Mouse (Mus musculus) forebrain, embryonic 16.5 days (tissue): ENCODE results near the gene Gtpbp10. TPM values are rescaled to one million over a fixed set of nuclear protein-coding genes. Genes with fewer than 3 reads are reported as not detected.

Experiments
- ATAC-seq: fragments of 200-750 bp; cut with Nextera tagmentation; 2 replicates; pipeline ENCODE4 v1.8.0; 2017; ENCODE audit warnings: mild to moderate bottlenecking, moderate library complexity
- H3K27ac ChIP-seq: fragments of 300-500 bp; sonication (generic); 2 replicates; pipeline ENCODE4 v1.5.1; 2014; ENCODE audit warnings: low read length, control low read depth
- H3K27me3 ChIP-seq: fragments of 300-500 bp; sonication (generic); replicated peaks from 2 replicates; pipeline ENCODE4 v1.6.1; 2014; ENCODE audit warnings: low read length; ENCODE audit not compliant: control insufficient read depth, insufficient read depth
- H3K36me3 ChIP-seq: fragments of 300-500 bp; sonication (generic); 2 replicates; pipeline ENCODE4 v1.6.1; 2014; ENCODE audit not compliant: control insufficient read depth, insufficient read depth
- H3K4me1 ChIP-seq: fragments of 300-500 bp; sonication (generic); replicated peaks from 2 replicates; pipeline ENCODE4 v1.6.1; 2014; ENCODE audit warnings: low read length; ENCODE audit not compliant: control insufficient read depth, insufficient read depth
- H3K4me2 ChIP-seq: fragments of 300-500 bp; sonication (generic); 2 replicates; pipeline ENCODE4 v1.6.1; 2014; ENCODE audit warnings: mild to moderate bottlenecking, low read length, control low read depth
- H3K4me3 ChIP-seq: fragments of 300-500 bp; sonication (generic); replicated peaks from 2 replicates; pipeline ENCODE4 v1.5.1; 2014; ENCODE audit warnings: mild to moderate bottlenecking, low read length, control low read depth
- H3K9ac ChIP-seq: fragments of 300-500 bp; sonication (generic); replicated peaks from 2 replicates; pipeline ENCODE4 v1.6.1; 2014; ENCODE audit warnings: low read depth, low read length, control low read depth
- H3K9me3 ChIP-seq: fragments of 300-500 bp; sonication (generic); 2 replicates; pipeline ENCODE4 v1.6.1; 2016; ENCODE audit warnings: low read length; ENCODE audit not compliant: control insufficient read depth
- WGBS: fragments of 180-500 bp; shearing (Covaris S2); extraction: QIAGEN DNeasy Blood & Tissue Kit; methylation state at CpG from one replicate; pipeline ENCODE4 v1.1.7; 2014; 5-methylcytosine and 5-hydroxymethylcytosine counted together
- polyA plus RNA-seq: library from polyadenylated mRNA; unstranded; fragments of >200 nt; fragmentation: Nextera tagmentation; extraction: Ambion mirVana; gene quantifications from 2 replicates; pipeline ENCODE4 v1.2.1, GENCODE M21; 2015

Gene Gtpbp10
- polyA plus RNA-seq = 26.7 and 27.6 TPM in 2 replicates

DNA sequence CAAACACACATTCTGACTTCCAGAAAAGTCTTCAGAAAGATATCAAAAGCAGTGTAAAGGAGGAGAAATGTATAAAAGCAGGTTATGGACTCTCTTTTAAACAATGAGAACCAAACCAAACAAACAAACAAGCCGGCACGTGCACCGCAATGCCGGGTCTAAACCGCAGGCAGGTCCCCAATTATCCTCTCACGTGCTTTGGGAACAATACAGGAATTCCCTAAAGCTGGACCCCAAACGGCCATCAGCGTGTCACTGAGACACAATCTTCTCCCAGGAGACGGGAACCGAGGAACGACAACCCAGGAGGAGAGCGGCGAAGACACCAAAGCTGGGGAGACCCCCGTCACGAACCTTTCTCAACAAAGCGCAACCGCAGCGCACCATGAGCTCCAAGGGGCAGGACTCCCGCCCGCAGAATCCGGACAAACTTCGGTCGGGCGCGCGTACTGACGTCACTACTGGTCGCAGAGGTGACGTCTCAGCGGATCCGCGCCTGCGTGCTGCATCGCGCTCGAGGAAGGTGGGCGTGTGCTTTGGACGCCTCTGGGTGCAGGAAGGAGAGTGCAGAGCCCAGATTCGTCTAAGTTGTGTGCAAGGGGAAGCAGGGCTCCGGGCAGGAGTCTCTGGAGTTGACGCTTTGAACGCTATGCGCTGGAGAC, at the start of gene Gtpbp10:
Gene Gtpbp10, minus strand, starts transcription at position 460 of the 662 bp plus-strand sequence.
- Histone ChIP-seq H3K4me2 (peak within 1 kb of the TSS; percentile 78), H3K4me3 (peak within 1 kb of the TSS; percentile 86), H3K9me3 (no peaks in the 10 kb centered on the region), H3K27me3 (no peaks in the 10 kb centered on the region), H3K9ac (peak within 1 kb of the TSS; percentile 77), H3K27ac (peak within 1 kb of the TSS; percentile 57), H3K36me3 (peaks cover 6% of the 10 kb centered on the region), H3K4me1 (peaks cover 12% of the 10 kb centered on the region)
- peak; percentile 100 for ATAC-seq
- WGBS = under 1% methylated on average over 43 of the region's 43 CpGs

DNA sequence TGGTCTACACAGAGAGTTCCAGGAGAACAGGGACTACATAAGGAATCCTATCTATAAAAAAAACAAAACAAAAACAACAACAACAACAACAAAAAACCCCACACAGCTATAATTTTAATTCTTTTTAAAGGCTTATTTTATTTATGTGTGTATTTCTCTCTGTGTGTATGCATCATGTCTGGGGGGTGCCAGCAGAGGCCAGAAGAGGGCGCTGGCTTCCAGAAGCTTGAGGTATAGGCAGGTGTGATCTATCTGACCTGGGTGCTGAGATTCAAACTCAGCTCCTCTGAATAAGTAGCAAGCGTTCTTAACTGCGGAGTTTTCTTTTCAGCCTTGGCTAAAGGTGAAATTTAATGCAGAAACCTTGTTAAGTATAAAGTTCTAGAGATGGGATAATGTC, 28.3 kb upstream of the Gtpbp10 start:
- no peak overlapping the region for H3K4me2 ChIP-seq
- H3K4me1 ChIP-seq = no peaks in the 10 kb centered on the region
- no peaks in the 10 kb centered on the region for H3K27me3 ChIP-seq
- H3K4me3 ChIP-seq = no peak overlapping the region
- no peak overlapping the region for H3K27ac ChIP-seq
- no peaks in the 10 kb centered on the region for H3K36me3 ChIP-seq
- 87% methylated on average over 3 of the region's 3 CpGs for WGBS
- ATAC-seq = no peak
- H3K9me3 ChIP-seq = no peaks in the 10 kb centered on the region
- H3K9ac ChIP-seq = no peak overlapping the region

DNA sequence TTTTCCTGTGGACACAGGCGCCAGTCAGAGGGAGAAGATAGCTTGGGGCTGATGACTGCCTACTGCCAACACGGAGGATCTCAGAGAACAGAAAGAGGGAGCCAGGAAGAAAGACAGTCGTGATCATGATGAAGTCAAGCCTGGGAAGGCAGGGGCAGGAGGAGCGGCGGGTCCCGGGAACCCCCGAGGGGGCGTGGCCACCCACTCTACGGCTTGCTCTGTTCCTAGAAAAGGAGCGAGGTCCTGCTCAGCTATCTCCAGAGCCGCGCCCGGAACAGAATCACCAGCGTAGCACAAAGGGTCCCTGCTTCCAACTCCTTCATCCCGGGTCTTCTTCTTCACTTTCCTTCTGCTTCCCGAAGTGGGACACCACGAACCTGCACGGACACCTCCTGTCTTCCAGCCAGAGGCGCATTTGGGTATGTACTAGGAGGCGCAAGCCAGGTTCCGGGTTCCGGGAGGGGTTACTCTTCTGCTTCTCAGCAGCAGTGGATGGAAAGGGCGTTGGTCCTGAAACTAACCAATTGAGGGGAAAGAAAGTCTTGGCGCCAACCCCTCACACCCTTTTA, 14.5 kb upstream of the Gtpbp10 start, which contains the start of gene Gm8773:
Gene Gm8773, plus strand, starts transcription at position 51 of the 569 bp plus-strand sequence.
- no peak within 1 kb of the TSS for H3K27ac ChIP-seq
- WGBS = under 1% methylated on average over 24 of the region's 24 CpGs

DNA sequence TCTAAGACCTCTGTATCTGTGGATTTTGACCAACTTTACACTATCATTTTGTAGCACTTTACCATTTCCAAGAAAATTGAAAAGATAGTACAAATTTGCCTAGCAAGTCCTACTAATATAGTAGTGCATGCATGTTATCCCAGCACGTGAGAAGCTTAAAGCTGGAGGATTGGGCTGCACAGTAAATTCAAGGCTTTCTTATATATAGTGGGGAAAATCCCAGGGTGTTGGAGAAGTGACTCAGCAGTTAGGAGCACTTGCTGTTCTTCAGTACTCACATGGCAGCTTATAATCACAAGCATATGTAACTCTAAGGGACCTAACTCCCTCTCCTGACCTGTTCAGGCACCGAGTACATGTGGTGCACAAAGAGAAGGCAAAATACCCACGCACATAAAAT, 3.1 kb upstream of the Gtpbp10 start:
- no peak for ATAC-seq
- WGBS = 75% methylated on average over 3 of the region's 3 CpGs
- Histone ChIP-seq H3K9me3 (no peaks in the 10 kb centered on the region), H3K4me1 (peaks cover 12% of the 10 kb centered on the region), H3K36me3 (no peaks in the 10 kb centered on the region), H3K27me3 (no peaks in the 10 kb centered on the region), H3K27ac (no peak overlapping the region), H3K4me2 (no peak overlapping the region), H3K9ac (no peak overlapping the region), H3K4me3 (no peak overlapping the region)

More for the DNA sequence above, 14.5 kb upstream of the Gtpbp10 start, which contains the start of gene Gm8773:
- H3K9ac ChIP-seq = peak within 1 kb of the TSS; percentile 70
- H3K4me1 ChIP-seq = no peaks in the 10 kb centered on the region
- peak within 1 kb of the TSS; percentile 91 for H3K4me2 ChIP-seq
- ATAC-seq = peak; percentile 92
- H3K9me3 ChIP-seq = no peaks in the 10 kb centered on the region
- H3K36me3 ChIP-seq = no peaks in the 10 kb centered on the region
- H3K4me3 ChIP-seq = peak within 1 kb of the TSS; percentile 68
- no peaks in the 10 kb centered on the region for H3K27me3 ChIP-seq

DNA sequence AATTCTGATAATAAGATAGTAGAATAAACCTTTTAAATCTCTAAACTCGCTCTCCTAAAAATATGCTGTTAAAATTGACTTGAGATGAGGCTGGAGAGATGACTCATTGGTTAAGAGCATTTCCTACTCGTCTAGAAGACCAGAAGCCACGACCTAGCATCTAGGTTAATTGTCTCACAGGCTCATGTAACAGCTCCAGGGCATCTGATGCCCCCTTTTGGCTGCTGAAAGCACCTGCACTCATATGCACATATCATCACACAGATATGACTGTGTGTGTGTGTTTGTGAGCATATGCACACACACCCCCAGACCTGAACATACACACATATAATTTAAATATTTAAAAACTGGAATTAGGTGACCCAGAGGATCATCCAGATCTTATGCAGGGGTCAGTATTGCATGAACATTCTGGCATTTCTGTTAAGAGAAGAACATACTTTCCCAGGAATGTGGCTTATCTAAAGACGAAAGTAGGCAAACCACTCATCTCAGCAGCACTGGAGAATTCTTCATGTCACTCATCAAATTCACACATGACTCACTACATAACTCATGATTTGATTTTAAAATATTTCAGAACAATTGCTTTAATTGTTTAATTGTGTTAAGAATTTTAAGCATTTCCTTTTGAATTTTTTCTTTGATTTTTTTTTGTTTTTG, 1.8 kb upstream of the Gtpbp10 start:
- Histone ChIP-seq H3K27ac (no peak overlapping the region), H3K4me1 (peaks cover 12% of the 10 kb centered on the region), H3K9ac (no peak overlapping the region), H3K9me3 (no peaks in the 10 kb centered on the region), H3K36me3 (no peaks in the 10 kb centered on the region), H3K27me3 (no peaks in the 10 kb centered on the region), H3K4me3 (no peak overlapping the region), H3K4me2 (no peak overlapping the region)
- ATAC-seq = no peak
- 69% methylated on average over 4 of the region's 4 CpGs for WGBS

DNA sequence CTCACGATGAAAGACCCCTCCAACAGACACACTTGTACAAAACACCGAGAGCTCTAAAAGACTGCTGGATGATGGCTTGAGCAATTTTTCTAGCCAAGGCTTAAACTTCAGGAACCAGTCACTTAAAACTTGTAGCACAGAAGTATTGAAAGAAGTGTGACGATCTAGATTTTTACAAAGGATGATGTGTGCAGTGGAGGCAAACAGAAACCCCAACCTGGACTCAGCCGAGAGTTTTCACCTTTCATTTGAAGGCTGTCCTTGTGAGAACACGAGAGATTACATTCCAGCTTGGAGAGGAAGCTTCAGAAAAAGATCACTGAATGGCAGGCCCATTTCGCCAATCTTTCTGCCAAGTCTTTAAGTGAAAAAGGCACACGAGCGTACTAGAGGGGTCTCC, 460 bp upstream of the Gtpbp10 start:
- ATAC-seq = no peak
- 42% methylated on average over 8 of the region's 8 CpGs for WGBS

DNA sequence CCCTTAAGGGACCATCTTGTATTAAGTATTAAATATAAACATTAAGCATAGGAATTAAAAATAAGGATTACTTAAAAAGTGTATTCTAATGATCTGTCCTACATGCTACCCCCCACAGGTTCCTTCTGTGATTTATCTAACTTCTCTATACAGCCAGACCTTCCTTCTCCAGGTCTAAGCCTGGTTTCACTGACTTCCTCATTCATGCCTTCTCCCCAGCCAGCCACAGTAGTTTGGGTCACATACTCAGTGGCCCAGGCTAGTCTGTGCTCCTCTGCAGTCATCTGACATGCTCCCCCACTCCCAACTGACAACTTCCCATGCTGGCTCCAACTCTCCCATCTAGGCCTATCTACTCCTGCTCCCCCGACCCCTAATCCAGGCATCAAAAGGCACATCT, 8.2 kb downstream of the Gtpbp10 start:
- Histone ChIP-seq H3K36me3 (peaks cover 26% of the 10 kb centered on the region), H3K4me3 (no peak overlapping the region), H3K4me1 (no peaks in the 10 kb centered on the region), H3K9me3 (no peaks in the 10 kb centered on the region), H3K27ac (no peak overlapping the region), H3K4me2 (no peak overlapping the region), H3K9ac (no peak overlapping the region), H3K27me3 (no peaks in the 10 kb centered on the region)
- 96% methylated on average over 1 of the region's 1 CpGs for WGBS
- ATAC-seq = no peak

More for the DNA sequence above, 460 bp upstream of the Gtpbp10 start:
- H3K27me3 ChIP-seq = no peaks in the 10 kb centered on the region
- H3K9me3 ChIP-seq = no peaks in the 10 kb centered on the region
- peak overlapping the region; percentile 77 for H3K9ac ChIP-seq
- H3K27ac ChIP-seq = peak overlapping the region; percentile 57
- H3K4me2 ChIP-seq = peak overlapping the region; percentile 78
- H3K4me3 ChIP-seq = peak overlapping the region; percentile 86
- H3K36me3 ChIP-seq = peaks cover under 1% of the 10 kb centered on the region
- H3K4me1 ChIP-seq = peaks cover 12% of the 10 kb centered on the region

DNA sequence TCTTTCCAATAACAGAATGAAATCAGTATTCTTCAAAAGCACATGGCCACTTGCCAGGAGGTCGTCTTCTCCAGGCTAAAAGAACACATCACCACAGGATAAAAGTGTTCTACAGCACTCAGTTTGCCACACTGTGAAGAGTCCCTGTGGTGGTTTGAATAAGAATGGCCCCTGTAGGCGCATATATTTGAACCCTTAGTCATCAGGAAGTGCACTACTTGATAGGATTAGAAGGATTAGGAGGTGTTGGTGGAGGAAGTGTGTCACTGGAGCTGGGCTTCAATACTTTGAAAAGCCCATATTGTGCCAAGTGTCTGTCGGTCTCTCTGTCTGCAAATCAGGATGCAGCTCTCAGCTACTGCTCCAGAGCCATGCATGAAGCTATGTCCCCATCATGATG, 19.0 kb downstream of the Gtpbp10 start:
- H3K36me3 ChIP-seq = peaks cover 21% of the 10 kb centered on the region

DNA sequence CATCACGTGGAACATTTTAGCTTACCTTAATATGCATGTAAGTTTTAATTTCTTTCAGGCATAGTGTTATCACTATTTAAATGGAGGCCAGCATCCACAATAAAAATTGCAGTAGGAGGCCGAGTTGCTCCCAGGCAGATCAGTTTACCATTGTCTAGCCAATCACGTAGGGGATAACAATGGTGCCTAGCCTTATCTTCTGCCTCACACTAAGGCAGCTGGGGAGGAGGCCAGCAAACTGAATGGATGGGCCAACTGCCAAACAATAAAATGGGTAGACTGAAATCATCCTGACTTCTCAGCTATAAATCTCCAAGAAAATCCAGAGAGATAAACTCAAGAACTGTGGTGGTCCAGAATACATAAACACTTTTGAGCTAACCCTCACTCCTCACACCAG, 19.6 kb downstream of the Gtpbp10 start:
- Histone ChIP-seq H3K27me3 (no peaks in the 10 kb centered on the region), H3K9ac (no peak overlapping the region), H3K4me2 (no peak overlapping the region), H3K36me3 (peaks cover 20% of the 10 kb centered on the region), H3K27ac (no peak overlapping the region), H3K4me1 (no peaks in the 10 kb centered on the region), H3K9me3 (no peaks in the 10 kb centered on the region), H3K4me3 (no peak overlapping the region)
- 73% methylated on average over 3 of the region's 3 CpGs for WGBS
- no peak for ATAC-seq

More for the DNA sequence above, 19.0 kb downstream of the Gtpbp10 start:
- no peaks in the 10 kb centered on the region for H3K4me1 ChIP-seq
- no peak overlapping the region for H3K9ac ChIP-seq
- H3K4me2 ChIP-seq = no peak overlapping the region
- H3K27ac ChIP-seq = no peak overlapping the region
- WGBS = 49% methylated on average over 3 of the region's 3 CpGs
- no peak overlapping the region for H3K4me3 ChIP-seq
- ATAC-seq = no peak
- no peaks in the 10 kb centered on the region for H3K27me3 ChIP-seq
- H3K9me3 ChIP-seq = no peaks in the 10 kb centered on the region
